35 mouse cellular contexts compared by ENCODE assay signal in genomic region chr19:4849800-4850199, GRCm38 (mm10). TPM values are rescaled to one million over a fixed set of nuclear protein-coding genes. Genes with fewer than 3 reads are reported as not detected.
"Had no signal": no experiment of that assay in that cellular context is flagged by ENCODE, and none has a peak within 500 bp of the region (broad histone marks: within the 10 kb centered on the region; RNA-seq: fewer than 3 reads in every experiment).

No protein-coding gene starts in this region.

- H3K36me3 ChIP-seq: heart, embryonic 10.5 days; heart, embryonic 12.5 days; hindbrain, embryonic 10.5 days; hindbrain, embryonic 12.5 days; kidney, embryonic 15.5 days; limb, embryonic 13.5 days; limb, embryonic 15.5 days; liver, embryonic 13.5 days; liver, embryonic 15.5 days had no signal

- H3K9ac ChIP-seq: heart, embryonic 12.5 days; hindbrain, embryonic 12.5 days; hindbrain, embryonic 14.5 days; kidney, embryonic 15.5 days; limb, embryonic 13.5 days; limb, embryonic 15.5 days; liver, embryonic 13.5 days; liver, embryonic 15.5 days; liver, postnatal 0 days had no signal

- DNase-seq: gastrocnemius, postnatal 14 days; gastrocnemius, postnatal 36 days; heart, adult 18-20 months; heart, postnatal 10 days; heart, postnatal 4 days; kidney, adult 11 months; kidney, adult 2 months; kidney, adult 9 months; kidney, postnatal 14 days; kidney, postnatal 36 days; layer of hippocampus, adult 9-11 months; layer of hippocampus, postnatal 36 days; left cerebral cortex, postnatal 4 days; liver, embryonic 13.5 days; liver, postnatal 0 days had no signal

- H3K27ac ChIP-seq: heart, embryonic 10.5 days; hindbrain, embryonic 10.5 days; hindbrain, embryonic 12.5 days; hindbrain, embryonic 14.5 days; kidney, embryonic 15.5 days; kidney, postnatal 0 days; limb, embryonic 13.5 days; limb, embryonic 15.5 days; liver, embryonic 13.5 days; liver, embryonic 15.5 days had no signal

- H3K4me2 ChIP-seq: heart, embryonic 12.5 days; hindbrain, embryonic 12.5 days; hindbrain, embryonic 14.5 days; kidney, embryonic 15.5 days; limb, embryonic 13.5 days; limb, embryonic 15.5 days; liver, embryonic 13.5 days; liver, embryonic 15.5 days had no signal

- H3K4me1 ChIP-seq: limb, embryonic 13.5 days had no signal

- ATAC-seq: hindbrain, embryonic 16.5 days; inflammation-experienced regulatory T-cells, adult 6 months; intestine, embryonic 16.5 days; liver, postnatal 0 days had no signal

- H3K4me3 ChIP-seq: heart, embryonic 10.5 days; heart, embryonic 12.5 days; hindbrain, embryonic 10.5 days; hindbrain, embryonic 12.5 days; kidney, embryonic 15.5 days; limb, embryonic 13.5 days; limb, embryonic 15.5 days; liver, embryonic 13.5 days; liver, embryonic 15.5 days had no signal

- H3K9me3 ChIP-seq: heart, embryonic 10.5 days; heart, embryonic 12.5 days; hindbrain, embryonic 10.5 days; hindbrain, embryonic 12.5 days; kidney, embryonic 15.5 days; limb, embryonic 13.5 days; limb, embryonic 15.5 days; liver, embryonic 13.5 days; liver, embryonic 15.5 days had no signal

RNA-seq across cellular contexts. Expression of gene Ccdc87, which starts 10.6 kb away (rescaled TPM):
- total RNA-seq: gastrocnemius, adult 18-20 months; gastrocnemius, adult 8-10 months; gastrocnemius, postnatal 14 days; gastrocnemius, postnatal 36 days; granulocyte monocyte progenitor cell, adult 5-6 weeks; heart, postnatal 10 days; heart, postnatal 25 days; liver, adult 2 months had no signal
- polyA plus RNA-seq: heart, embryonic 10.5 days; heart, embryonic 12.5 days; heart, embryonic 14.5 days; inflammation-experienced regulatory T-cells, adult 6 months; kidney, embryonic 15.5 days; kidney, postnatal 0 days; limb, embryonic 11.5 days; limb, embryonic 13.5 days; limb, embryonic 15.5 days; liver, adult 2 months; liver, embryonic 13.5 days; liver, embryonic 15.5 days; liver, postnatal 0 days had no signal

RNA-seq across cellular contexts. Expression of gene Actn3, which starts 27.9 kb away (rescaled TPM):
- polyA plus RNA-seq: liver, adult 2 months had no signal
